Mouse (Mus musculus): ENCODE measurements around the gene Tnip3. TPM values are rescaled to one million over a fixed set of nuclear protein-coding genes. Genes with fewer than 3 reads are reported as not detected.

The Tnip3 gene
- polyA plus RNA-seq, 1 experiment from 2014 or later = not detected

DNA sequence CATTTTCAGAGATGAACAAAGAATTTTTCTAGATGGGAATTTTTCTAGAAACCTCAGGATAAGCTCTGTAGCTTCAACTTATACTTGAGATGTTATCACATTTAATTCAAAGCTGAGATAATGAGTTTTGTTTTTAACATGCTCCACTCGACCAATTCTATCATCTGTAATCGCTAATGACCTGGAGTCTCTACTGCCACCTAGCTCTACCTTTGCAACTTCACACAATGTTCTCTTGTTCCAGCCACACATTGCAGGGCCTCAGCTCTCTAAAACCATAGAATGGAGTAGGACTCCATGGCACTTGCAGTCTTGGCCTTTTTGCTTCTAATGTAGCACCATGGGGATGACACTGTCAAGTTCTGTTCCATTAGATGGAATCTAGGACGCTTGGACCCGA, 90.5 kb downstream of the Tnip3 start:
- Histone ChIP-seq H3K27ac (ENCODE audit: low read depth, low read length) (no peak overlapping the region), H3K9ac (ENCODE audit: low read length) (no peak overlapping the region), H3K9me3 (ENCODE audit: control insufficient read depth, low read length) (no peaks in the 10 kb centered on the region), H3K4me1 (ENCODE audit: control insufficient read depth, insufficient read depth, low read length) (no peaks in the 10 kb centered on the region), H3K36me3 (ENCODE audit: control insufficient read depth, insufficient read depth, low read length) (no peaks in the 10 kb centered on the region), H3K4me2 (ENCODE audit: low read depth) (no peak overlapping the region), H3K4me3 (ENCODE audit: low read depth, low read length) (no peak overlapping the region), H3K27me3 (ENCODE audit: control insufficient read depth, insufficient read depth, low read length) (no peaks in the 10 kb centered on the region)
- 65% methylated on average over 4 of the region's 4 CpGs for WGBS
- ATAC-seq (ENCODE audit: insufficient read depth, low FRiP score, low TSS enrichment) = no peak
- no peak for DNase-seq (ENCODE audit: low spot score)

GRCm38 (mm10) chr6:65621260-65621659, 96.1 kb downstream of the Tnip3 start:
- no peak for ATAC-seq (ENCODE audit: insufficient read depth, low FRiP score, low TSS enrichment)
- Histone ChIP-seq H3K27ac (ENCODE audit: low read depth, low read length) (no peak overlapping the region), H3K36me3 (ENCODE audit: control insufficient read depth, insufficient read depth, low read length) (no peaks in the 10 kb centered on the region), H3K9me3 (ENCODE audit: control insufficient read depth, low read length) (no peaks in the 10 kb centered on the region), H3K9ac (ENCODE audit: low read length) (no peak overlapping the region), H3K4me1 (ENCODE audit: control insufficient read depth, insufficient read depth, low read length) (no peaks in the 10 kb centered on the region), H3K27me3 (ENCODE audit: control insufficient read depth, insufficient read depth, low read length) (no peaks in the 10 kb centered on the region), H3K4me2 (ENCODE audit: low read depth) (no peak overlapping the region), H3K4me3 (ENCODE audit: low read depth, low read length) (no peak overlapping the region)
- no peak for DNase-seq (ENCODE audit: low spot score)

- H3K27me3 ChIP-seq (ENCODE audit: control insufficient read depth, insufficient read depth, low read length) = no peaks in the 10 kb centered on the region
- 87% methylated on average over 3 of the region's 3 CpGs for WGBS
- H3K4me2 ChIP-seq (ENCODE audit: low read depth) = no peak overlapping the region
- DNase-seq (ENCODE audit: low spot score) = no peak
- ATAC-seq (ENCODE audit: insufficient read depth, low FRiP score, low TSS enrichment) = no peak
- no peaks in the 10 kb centered on the region for H3K4me1 ChIP-seq (ENCODE audit: control insufficient read depth, insufficient read depth, low read length)
- no peaks in the 10 kb centered on the region for H3K9me3 ChIP-seq (ENCODE audit: control insufficient read depth, low read length)
- no peak overlapping the region for H3K4me3 ChIP-seq (ENCODE audit: low read depth, low read length)
- H3K27ac ChIP-seq (ENCODE audit: low read depth, low read length) = no peak overlapping the region
- H3K36me3 ChIP-seq (ENCODE audit: control insufficient read depth, insufficient read depth, low read length) = no peaks in the 10 kb centered on the region
- no peak overlapping the region for H3K9ac ChIP-seq (ENCODE audit: low read length)
Measured at GRCm38 (mm10) chr6:65623016-65623715, 98.1 kb downstream of the Tnip3 start.

GRCm38 (mm10) chr6:65630578-65630977, 105.5 kb downstream of the Tnip3 start:
- Histone ChIP-seq H3K9me3 (ENCODE audit: control insufficient read depth, low read length) (no peaks in the 10 kb centered on the region), H3K36me3 (ENCODE audit: control insufficient read depth, insufficient read depth, low read length) (no peaks in the 10 kb centered on the region), H3K9ac (ENCODE audit: low read length) (no peak overlapping the region), H3K4me3 (ENCODE audit: low read depth, low read length) (no peak overlapping the region), H3K27ac (ENCODE audit: low read depth, low read length) (no peak overlapping the region), H3K4me1 (ENCODE audit: control insufficient read depth, insufficient read depth, low read length) (no peaks in the 10 kb centered on the region), H3K4me2 (ENCODE audit: low read depth) (no peak overlapping the region), H3K27me3 (ENCODE audit: control insufficient read depth, insufficient read depth, low read length) (no peaks in the 10 kb centered on the region)
- ATAC-seq (ENCODE audit: insufficient read depth, low FRiP score, low TSS enrichment) = no peak
- WGBS = 95% methylated on average over 2 of the region's 2 CpGs
- DNase-seq (ENCODE audit: low spot score) = no peak

- H3K4me1 ChIP-seq (ENCODE audit: control insufficient read depth, insufficient read depth, low read length) = no peaks in the 10 kb centered on the region
- no peak overlapping the region for H3K27ac ChIP-seq (ENCODE audit: low read depth, low read length)
- no peaks in the 10 kb centered on the region for H3K9me3 ChIP-seq (ENCODE audit: control insufficient read depth, low read length)
- H3K4me3 ChIP-seq (ENCODE audit: low read depth, low read length) = no peak overlapping the region
- no peaks in the 10 kb centered on the region for H3K36me3 ChIP-seq (ENCODE audit: control insufficient read depth, insufficient read depth, low read length)
- no peak overlapping the region for H3K4me2 ChIP-seq (ENCODE audit: low read depth)
- no peaks in the 10 kb centered on the region for H3K27me3 ChIP-seq (ENCODE audit: control insufficient read depth, insufficient read depth, low read length)
- no peak overlapping the region for H3K9ac ChIP-seq (ENCODE audit: low read length)
- whole genome bisulfite sequencing = 85% methylated on average over 5 of the region's 5 CpGs
- no peak for ATAC-seq (ENCODE audit: insufficient read depth, low FRiP score, low TSS enrichment)
- DNase-seq (ENCODE audit: low spot score) = no peak
Measured at GRCm38 (mm10) chr6:65632184-65632583, 107.1 kb downstream of the Tnip3 start.

- Histone ChIP-seq H3K4me2 (ENCODE audit: low read depth) (no peak overlapping the region), H3K27ac (ENCODE audit: low read depth, low read length) (no peak overlapping the region), H3K9ac (ENCODE audit: low read length) (no peak overlapping the region), H3K4me1 (ENCODE audit: control insufficient read depth, insufficient read depth, low read length) (no peaks in the 10 kb centered on the region), H3K4me3 (ENCODE audit: low read depth, low read length) (no peak overlapping the region), H3K27me3 (ENCODE audit: control insufficient read depth, insufficient read depth, low read length) (no peaks in the 10 kb centered on the region), H3K36me3 (ENCODE audit: control insufficient read depth, insufficient read depth, low read length) (no peaks in the 10 kb centered on the region), H3K9me3 (ENCODE audit: control insufficient read depth, low read length) (no peaks in the 10 kb centered on the region)
- ATAC-seq (ENCODE audit: insufficient read depth, low FRiP score, low TSS enrichment) (no peak), DNase-seq (ENCODE audit: low spot score) (no peak)
Measured at GRCm38 (mm10) chr6:65642431-65642830, 117.3 kb downstream of the Tnip3 start.

DNA sequence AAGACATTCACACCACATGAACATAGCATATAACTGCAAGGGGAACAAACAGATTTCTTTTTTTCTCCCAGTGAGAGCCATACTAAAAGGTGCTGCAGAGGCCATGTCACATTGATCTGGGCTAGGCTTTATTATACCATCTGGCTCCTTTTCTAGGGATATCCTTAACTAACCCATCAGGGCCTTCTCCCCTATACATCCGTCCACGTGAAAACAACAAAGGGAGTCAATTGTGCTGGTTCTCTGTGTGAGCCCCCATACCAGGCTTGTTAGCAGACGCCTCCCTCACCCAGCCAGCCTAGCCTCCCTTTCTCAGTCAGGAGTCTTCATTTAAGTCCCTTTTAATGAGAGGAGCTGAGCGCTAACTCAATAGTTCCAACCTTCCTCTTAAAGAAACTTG, 119.0 kb downstream of the Tnip3 start:
- H3K36me3 ChIP-seq (ENCODE audit: control insufficient read depth, insufficient read depth, low read length) = no peaks in the 10 kb centered on the region
- no peak overlapping the region for H3K9ac ChIP-seq (ENCODE audit: low read length)
- no peaks in the 10 kb centered on the region for H3K4me1 ChIP-seq (ENCODE audit: control insufficient read depth, insufficient read depth, low read length)
- no peak overlapping the region for H3K4me2 ChIP-seq (ENCODE audit: low read depth)
- H3K27ac ChIP-seq (ENCODE audit: low read depth, low read length) = no peak overlapping the region
- no peak overlapping the region for H3K4me3 ChIP-seq (ENCODE audit: low read depth, low read length)
- no peak for DNase-seq (ENCODE audit: low spot score)
- WGBS = 32% methylated on average over 4 of the region's 4 CpGs
- no peaks in the 10 kb centered on the region for H3K9me3 ChIP-seq (ENCODE audit: control insufficient read depth, low read length)
- H3K27me3 ChIP-seq (ENCODE audit: control insufficient read depth, insufficient read depth, low read length) = no peaks in the 10 kb centered on the region
- ATAC-seq (ENCODE audit: insufficient read depth, low FRiP score, low TSS enrichment) = no peak

- Histone ChIP-seq H3K4me2 (ENCODE audit: low read depth) (no peak overlapping the region), H3K27me3 (ENCODE audit: control insufficient read depth, insufficient read depth, low read length) (no peaks in the 10 kb centered on the region), H3K9me3 (ENCODE audit: control insufficient read depth, low read length) (no peaks in the 10 kb centered on the region), H3K4me3 (ENCODE audit: low read depth, low read length) (no peak overlapping the region), H3K27ac (ENCODE audit: low read depth, low read length) (no peak overlapping the region), H3K4me1 (ENCODE audit: control insufficient read depth, insufficient read depth, low read length) (no peaks in the 10 kb centered on the region), H3K9ac (ENCODE audit: low read length) (no peak overlapping the region), H3K36me3 (ENCODE audit: control insufficient read depth, insufficient read depth, low read length) (no peaks in the 10 kb centered on the region)
- ATAC-seq (ENCODE audit: insufficient read depth, low FRiP score, low TSS enrichment) (no peak), DNase-seq (ENCODE audit: low spot score) (no peak)
- 79% methylated on average over 3 of the region's 3 CpGs for WGBS
Measured at GRCm38 (mm10) chr6:65646408-65646807, 121.3 kb downstream of the Tnip3 start.

DNA sequence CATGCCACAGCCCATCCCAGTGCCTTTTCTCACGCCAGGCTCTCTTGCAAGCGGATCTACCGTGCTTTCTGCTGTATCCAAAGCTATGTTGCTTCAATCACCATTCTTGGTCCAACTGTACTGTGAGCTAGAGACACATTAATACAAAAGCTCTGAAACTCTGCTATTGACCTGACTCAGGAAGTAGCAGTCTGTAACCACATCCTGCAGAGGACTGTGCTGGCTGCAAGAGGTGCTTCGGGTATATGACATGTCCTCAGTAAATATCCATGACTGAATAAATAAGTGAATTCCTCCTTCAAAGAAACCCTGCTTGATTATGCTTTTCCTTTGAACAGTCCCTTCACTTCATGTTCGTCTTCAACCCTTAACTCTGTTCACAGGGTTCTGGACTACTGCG, 122.6 kb downstream of the Tnip3 start:
- Histone ChIP-seq H3K27ac (ENCODE audit: low read depth, low read length) (no peak overlapping the region), H3K4me3 (ENCODE audit: low read depth, low read length) (no peak overlapping the region), H3K27me3 (ENCODE audit: control insufficient read depth, insufficient read depth, low read length) (no peaks in the 10 kb centered on the region), H3K36me3 (ENCODE audit: control insufficient read depth, insufficient read depth, low read length) (no peaks in the 10 kb centered on the region), H3K9ac (ENCODE audit: low read length) (no peak overlapping the region), H3K4me1 (ENCODE audit: control insufficient read depth, insufficient read depth, low read length) (no peaks in the 10 kb centered on the region), H3K9me3 (ENCODE audit: control insufficient read depth, low read length) (no peaks in the 10 kb centered on the region), H3K4me2 (ENCODE audit: low read depth) (no peak overlapping the region)
- ATAC-seq (ENCODE audit: insufficient read depth, low FRiP score, low TSS enrichment) = no peak
- DNase-seq (ENCODE audit: low spot score) = no peak
- 89% methylated on average over 6 of the region's 6 CpGs for WGBS
